Mouse (Mus musculus) embryonic fibroblast, embryonic 13.5 days (primary cell): ENCODE measurements around the gene Itpr2.

Experiments used
- CTCF ChIP-seq: IDR thresholded peaks from 2 replicates; pipeline ENCODE4 v1.5.1; 2011; ENCODE audit warnings: mild to moderate bottlenecking, control low read depth, low read length, moderate library complexity, borderline replicate concordance; ENCODE audit not compliant: insufficient read depth
- POLR2A ChIP-seq: IDR thresholded peaks from 2 replicates; pipeline ENCODE4 v1.6.1; 2011; ENCODE audit warnings: low read depth, mild to moderate bottlenecking, control low read depth, low read length, moderate library complexity

DNA sequence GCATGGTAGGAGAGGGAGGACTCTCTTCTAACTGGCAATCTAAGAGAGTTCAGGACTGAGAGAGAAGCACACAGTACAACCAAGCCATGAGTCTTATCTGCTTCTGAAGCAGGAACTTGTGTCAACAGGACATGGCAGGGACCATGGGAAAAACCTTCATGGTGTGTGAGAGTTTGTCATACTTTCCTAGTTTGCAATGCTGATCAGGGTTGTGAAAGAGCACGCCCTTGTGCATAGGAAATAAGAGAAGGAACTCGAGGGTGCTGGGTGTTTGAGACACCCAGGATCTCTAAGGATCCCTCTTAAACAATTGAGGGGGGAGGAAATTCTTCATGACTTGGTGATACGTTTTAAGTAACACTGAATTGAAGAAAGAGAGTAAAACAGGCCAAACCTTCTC, 172.9 kb downstream of the Itpr2 start:
- no peak for TF ChIP-seq POLR2A
- TF ChIP-seq CTCF = no peak
